Mouse (Mus musculus) bone marrow, adult 2 months (tissue): ENCODE results near the gene Fam216a. TPM values are rescaled to one million over a fixed set of nuclear protein-coding genes. Genes with fewer than 3 reads are reported as not detected.
A peak's percentile ranks its signal among the peaks of the same experiment; 100 is the strongest.

ENCODE experiments used
- H3K27ac ChIP-seq: fragments of 200-500 bp; 2 replicates; pipeline ENCODE4 v1.5.1; 2012; ENCODE audit warnings: low read depth, mild to moderate bottlenecking, control low read depth, inconsistent platforms, low read length; ENCODE audit not compliant: control insufficient read depth, poor library complexity, insufficient read depth
- H3K4me1 ChIP-seq: fragments of 200-500 bp; 2 replicates; pipeline ENCODE4 v1.6.1; 2011; ENCODE audit warnings: low read length; ENCODE audit not compliant: control insufficient read depth, insufficient read depth
- H3K4me3 ChIP-seq: fragments of 200-500 bp; replicated peaks from 2 replicates; pipeline ENCODE3; 2011; ENCODE audit warnings: mild to moderate bottlenecking, low read depth, low read length, control low read depth; ENCODE audit not compliant: control insufficient read depth
- CTCF ChIP-seq: fragments of 200-500 bp; IDR thresholded peaks from 2 replicates; pipeline ENCODE4 v1.5.1; 2011; ENCODE audit warnings: low read length, control low read depth; ENCODE audit not compliant: control insufficient read depth, insufficient read depth
- POLR2A ChIP-seq: fragments of 200-500 bp; IDR thresholded peaks from 2 replicates; pipeline ENCODE4 v1.6.1; 2011; ENCODE audit warnings: low read depth, mild to moderate bottlenecking, control low read depth, low read length, borderline replicate concordance; ENCODE audit not compliant: control insufficient read depth
- WGBS: fragments of 180-500 bp; shearing (Covaris S2); methylation state at CpG from one replicate; pipeline ENCODE4 v1.1.7; 2018; 5-methylcytosine and 5-hydroxymethylcytosine counted together
- polyA plus RNA-seq: library from polyadenylated mRNA; stranded (reverse); fragments of >200 nt; gene quantifications from 2 replicates; pipeline ENCODE4 v1.2.4, GENCODE M21; 2011; ENCODE audit warnings: low replicate concordance; ENCODE audit not compliant: missing spikeins, insufficient read depth, insufficient read length

The Fam216a gene
- polyA plus RNA-seq, 1 experiment, result 16.4 TPM

- H3K4me1 ChIP-seq, result no peaks in the 10 kb centered on the region
- TF ChIP-seq CTCF (no peak), POLR2A (no peak)
- 93% methylated on average over 12 of the region's 12 CpGs for WGBS
- H3K4me3 ChIP-seq, result no peak overlapping the region
- no peak overlapping the region for H3K27ac ChIP-seq
Measured at GRCm38 (mm10) chr5:122378171-122378570, 6.0 kb upstream of the Fam216a start.

- no peaks in the 10 kb centered on the region for H3K4me1 ChIP-seq
- 76% methylated on average over 4 of the region's 4 CpGs for WGBS
- TF ChIP-seq POLR2A (no peak), CTCF (no peak)
- no peak overlapping the region for H3K27ac ChIP-seq
- no peak overlapping the region for H3K4me3 ChIP-seq
Measured at GRCm38 (mm10) chr5:122377101-122377833, 5.1 kb upstream of the Fam216a start.

- no peak for TF ChIP-seq CTCF
- TF ChIP-seq POLR2A, result no peak
- WGBS, result 3% methylated on average over 5 of the region's 5 CpGs
- no peaks in the 10 kb centered on the region for H3K4me1 ChIP-seq
- H3K27ac ChIP-seq, result peak overlapping the region; percentile 90
- peak overlapping the region; percentile 94 for H3K4me3 ChIP-seq
Measured at GRCm38 (mm10) chr5:122372878-122373277, 714 bp upstream of the Fam216a start.

- TF ChIP-seq CTCF (no peak), POLR2A (no peak)
- H3K4me1 ChIP-seq, result no peaks in the 10 kb centered on the region
- peak within 1 kb of the TSS; percentile 94 for H3K4me3 ChIP-seq
- WGBS, result under 1% methylated on average over 39 of the region's 46 CpGs
- peak within 1 kb of the TSS; percentile 90 for H3K27ac ChIP-seq
Measured at GRCm38 (mm10) chr5:122371591-122372191, 473 bp downstream of the Fam216a start, which contains the start of gene Gpn3. Gene Gpn3 (plus strand): TSS chr5:122371876.

GRCm38 (mm10) chr5:122354492-122355067, 17.6 kb downstream of the Fam216a start:
- peak overlapping the region; percentile 85 for H3K4me3 ChIP-seq
- peak overlapping the region; percentile 65 for H3K27ac ChIP-seq
- 1% methylated on average over 57 of the region's 57 CpGs for WGBS
- TF ChIP-seq CTCF (no peak), POLR2A (no peak)
- H3K4me1 ChIP-seq, result no peaks in the 10 kb centered on the region; the same call in 1 of the 2 replicates

GRCm38 (mm10) chr5:122353807-122354491, 18.2 kb downstream of the Fam216a start, which contains the start of the genes Rad9b and Vps29:
Gene Rad9b (minus strand): TSS chr5:122354233.
Gene Vps29 (plus strand): TSS chr5:122354369.
- WGBS, result under 1% methylated on average over 51 of the region's 51 CpGs
- TF ChIP-seq POLR2A (peak; percentile 50; the same call in 1 of the 2 replicates), CTCF (no peak)

GRCm38 (mm10) chr5:122345777-122346176, 26.4 kb downstream of the Fam216a start:
- TF ChIP-seq POLR2A (no peak), CTCF (no peak)
- Histone ChIP-seq H3K27ac (no peak overlapping the region), H3K4me3 (no peak overlapping the region), H3K4me1 (peaks cover 4% of the 10 kb centered on the region; the same call in 1 of the 2 replicates)
- WGBS, result 78% methylated on average over 4 of the region's 4 CpGs

More at GRCm38 (mm10) chr5:122353807-122354491, 18.2 kb downstream of the Fam216a start, which contains the start of the genes Rad9b and Vps29:
- Histone ChIP-seq H3K27ac (peak within 1 kb of the TSS; percentile 65), H3K4me1 (no peaks in the 10 kb centered on the region; the same call in 1 of the 2 replicates), H3K4me3 (peak within 1 kb of the TSS; percentile 85)
